Mouse (Mus musculus) limb, embryonic 12.5 days (tissue): ENCODE results near the gene Gm6351. TPM values are rescaled to one million over a fixed set of nuclear protein-coding genes. Genes with fewer than 3 reads are reported as not detected.
"Not testable (repeated sequence)": the region's sequence is repeated elsewhere in the genome, so short reads cannot be mapped to it uniquely, and the experiment has no call there.

ENCODE experiments used
- ATAC-seq: fragments of 200-750 bp; cut with Nextera tagmentation; 2 replicates; pipeline ENCODE4 v1.8.0; 2017; ENCODE audit warnings: low read depth, moderate TSS enrichment; ENCODE audit not compliant: insufficient number of reproducible peaks, insufficient read depth, low FRiP score, low TSS enrichment
- H3K27ac ChIP-seq: fragments of 300-500 bp; sonication (generic); 2 replicates; pipeline ENCODE4 v1.5.1; 2016; ENCODE audit warnings: mild to moderate bottlenecking, moderate library complexity
- H3K27me3 ChIP-seq: fragments of 300-500 bp; sonication (generic); 2 replicates; pipeline ENCODE4 v1.6.1; 2016; ENCODE audit warnings: mild to moderate bottlenecking, moderate library complexity
- H3K36me3 ChIP-seq: fragments of 300-500 bp; sonication (generic); 2 replicates; pipeline ENCODE4 v1.6.1; 2016; ENCODE audit warnings: mild to moderate bottlenecking, moderate library complexity
- H3K4me1 ChIP-seq: fragments of 300-500 bp; sonication (generic); replicated peaks from 2 replicates; pipeline ENCODE4 v1.6.1; 2016
- H3K4me2 ChIP-seq: fragments of 300-500 bp; sonication (generic); 2 replicates; pipeline ENCODE4 v1.6.1; 2016; ENCODE audit warnings: mild to moderate bottlenecking, moderate library complexity
- H3K4me3 ChIP-seq: fragments of 300-500 bp; sonication (generic); replicated peaks from 2 replicates; pipeline ENCODE4 v1.5.1; 2016; ENCODE audit warnings: mild to moderate bottlenecking
- H3K9ac ChIP-seq: fragments of 300-500 bp; sonication (generic); replicated peaks from 2 replicates; pipeline ENCODE4 v1.6.1; 2016; ENCODE audit warnings: mild to moderate bottlenecking, moderate library complexity
- H3K9me3 ChIP-seq: fragments of 300-500 bp; sonication (generic); 2 replicates; pipeline ENCODE4 v1.6.1; 2016; ENCODE audit warnings: mild to moderate bottlenecking, moderate library complexity
- WGBS: fragments of 180-500 bp; shearing (Covaris S2); methylation state at CpG from one replicate; pipeline ENCODE4 v1.1.7; 2016; 5-methylcytosine and 5-hydroxymethylcytosine counted together
- polyA plus RNA-seq: library from polyadenylated mRNA; unstranded; fragments of >200 nt; fragmentation: Nextera tagmentation; extraction: Ambion mirVana; gene quantifications from 2 replicates; pipeline ENCODE4 v1.2.1, GENCODE M21; 2016

Gene Gm6351
- polyA plus RNA-seq, result not detected in 2 replicates

DNA sequence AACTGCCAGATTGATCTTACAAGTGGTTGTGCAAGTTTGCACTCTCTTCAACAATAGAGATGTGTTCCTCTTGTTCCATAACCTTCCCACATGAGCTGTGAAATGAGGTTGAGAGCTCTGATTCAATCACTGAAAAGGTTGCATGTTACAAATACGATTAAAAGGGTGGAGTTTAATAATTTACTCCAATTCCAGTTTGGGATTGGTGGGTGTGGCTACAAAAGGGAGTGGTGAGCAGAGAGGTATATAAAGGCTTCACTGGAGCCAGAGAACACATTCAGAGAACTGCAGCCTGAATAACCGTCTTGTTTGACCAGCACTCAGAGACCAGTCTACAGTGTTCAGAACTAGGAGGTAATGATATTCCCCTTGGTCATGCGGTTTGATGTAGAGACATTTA is at the start of gene Gm6351:
Gm6351 (plus strand) TSS at position 301 of the 400 bp plus-strand sequence.
- WGBS, result no CpG with 5 or more reads among the region's 3 CpGs

DNA sequence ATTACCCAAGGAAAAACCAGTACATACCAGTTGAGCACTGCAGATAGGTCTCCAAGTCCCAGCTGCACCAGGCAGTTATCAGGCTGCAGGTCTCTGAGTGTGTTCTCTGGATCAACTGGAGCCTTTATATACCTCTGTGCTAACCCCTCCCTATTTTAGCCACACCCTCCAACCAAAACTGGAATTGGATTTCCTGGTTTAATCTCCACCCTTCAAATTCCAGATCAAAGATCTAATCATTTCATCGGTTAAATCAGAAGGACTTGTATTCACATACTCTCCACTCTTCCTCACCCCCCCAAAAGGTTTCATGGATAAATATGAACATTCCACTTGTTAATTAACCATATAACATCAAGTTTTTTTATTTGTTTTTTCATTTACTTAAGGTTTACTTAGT is 5.7 kb upstream of the Gm6351 start, which contains the start of gene BC061212:
BC061212 (minus strand) TSS at position 101 of the 400 bp plus-strand sequence.
- not testable (repeated sequence) for ATAC-seq, H3K36me3 ChIP-seq, H3K4me1 ChIP-seq, H3K9ac ChIP-seq, H3K4me2 ChIP-seq, H3K27me3 ChIP-seq, H3K4me3 ChIP-seq, H3K27ac ChIP-seq, H3K9me3 ChIP-seq
- WGBS, result no CpG with 5 or more reads among the region's 1 CpGs

More for the DNA sequence above, at the start of gene Gm6351:
- H3K9ac ChIP-seq, ATAC-seq, H3K4me2 ChIP-seq, H3K4me3 ChIP-seq, H3K36me3 ChIP-seq, H3K27ac ChIP-seq, H3K9me3 ChIP-seq, H3K4me1 ChIP-seq, H3K27me3 ChIP-seq: not testable (repeated sequence)

Other genes with a start within 250 kb of the Gm6351 start
- not detected in 2 replicates for gene Gm7792, start 232.6 kb upstream of the Gm6351 start, polyA plus RNA-seq
- not detected in 2 replicates for gene Gm16429, start 147.3 kb upstream of the Gm6351 start, polyA plus RNA-seq
- not detected in 2 replicates for gene BC061212, start 5.8 kb upstream of the Gm6351 start, polyA plus RNA-seq
- not detected in 2 replicates for gene Gm3106, start 141.6 kb downstream of the Gm6351 start, polyA plus RNA-seq
- gene A430089I19Rik, start 230.4 kb downstream of the Gm6351 start, polyA plus RNA-seq, result not detected in 2 replicates
- not detected in 2 replicates for gene Gm6502, start 238.1 kb downstream of the Gm6351 start, polyA plus RNA-seq